Mouse (Mus musculus) regulatory T cell (primary cell): ENCODE results near the gene Ddr2.
"Not testable (repeated sequence)": the region's sequence is repeated elsewhere in the genome, so short reads cannot be mapped to it uniquely, and the experiment has no call there.

Experiments used
- in situ Hi-C: fragments of 300-600 bp; cut with MboI, MseI; formaldehyde crosslinking; loops from one replicate; pipeline ENCODE4 v1.15.1; 2025; ENCODE audit warnings: high pct_unique_total_duplicates

The Ddr2 gene

DNA sequence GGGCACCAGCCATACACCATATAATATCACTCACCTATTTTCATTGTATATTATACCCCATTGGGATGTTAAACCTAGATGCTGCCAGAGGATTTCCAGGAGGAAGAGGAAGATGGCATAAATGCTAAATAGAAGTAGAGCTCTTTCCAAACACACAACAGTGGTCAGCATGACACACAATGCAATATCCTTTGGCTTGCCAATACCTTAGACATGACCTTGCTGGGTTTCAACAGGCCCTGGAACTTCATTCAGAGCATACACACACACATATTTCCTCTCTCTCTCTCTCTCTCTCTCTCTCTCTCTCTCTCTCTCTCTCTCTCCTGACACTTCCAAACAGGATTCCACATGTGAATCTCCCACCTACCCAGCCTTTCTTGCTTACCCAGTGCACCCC is 66.8 kb downstream of the Ddr2 start:
- in situ Hi-C loops: loop anchor here (5.0 kb wide), 1 partner anchor 69 kb away; the partner anchor contains the start of gene Ddr2

DNA sequence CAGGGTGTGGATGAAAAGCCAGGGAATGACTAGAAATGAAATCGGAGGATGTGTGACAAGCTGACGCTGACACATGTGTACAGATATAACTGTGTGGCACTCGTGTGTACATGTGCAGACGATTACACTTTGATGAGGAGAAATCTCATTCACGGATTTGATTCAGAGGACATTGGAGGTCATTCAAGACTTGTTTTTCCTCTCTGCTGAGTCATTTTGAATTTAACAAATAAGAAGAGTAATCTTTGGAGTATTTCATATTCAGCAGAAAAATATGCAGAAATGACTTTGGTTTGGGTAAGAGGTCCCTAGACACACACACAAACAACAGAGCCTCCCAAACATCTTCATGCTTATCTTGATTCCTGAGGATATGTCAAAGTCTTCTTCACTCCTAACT is 67.6 kb downstream of the Ddr2 start:
- in situ Hi-C loops: loop anchor here (5.0 kb wide), 1 partner anchor 69 kb away; the partner anchor contains the start of gene Ddr2

DNA sequence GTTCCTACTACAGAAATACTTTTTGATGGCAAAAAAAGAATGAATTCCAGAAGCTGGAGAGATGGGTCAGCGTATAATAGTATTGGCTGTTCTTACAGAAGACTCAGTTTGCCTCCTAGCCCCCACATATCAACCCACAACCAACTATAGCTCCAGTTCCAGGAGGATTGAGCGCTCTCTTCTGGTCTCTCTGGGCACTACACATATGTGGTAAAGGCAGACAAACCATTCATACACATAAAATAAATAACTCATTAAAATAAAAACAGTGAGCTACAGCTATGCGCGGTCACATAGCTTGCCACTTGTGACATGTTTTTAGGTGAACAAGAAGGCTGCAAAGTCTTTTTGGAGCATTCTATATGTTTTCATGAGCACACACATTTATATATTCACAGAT is 71.2 kb downstream of the Ddr2 start:
- in situ Hi-C loops: no loop called here

DNA sequence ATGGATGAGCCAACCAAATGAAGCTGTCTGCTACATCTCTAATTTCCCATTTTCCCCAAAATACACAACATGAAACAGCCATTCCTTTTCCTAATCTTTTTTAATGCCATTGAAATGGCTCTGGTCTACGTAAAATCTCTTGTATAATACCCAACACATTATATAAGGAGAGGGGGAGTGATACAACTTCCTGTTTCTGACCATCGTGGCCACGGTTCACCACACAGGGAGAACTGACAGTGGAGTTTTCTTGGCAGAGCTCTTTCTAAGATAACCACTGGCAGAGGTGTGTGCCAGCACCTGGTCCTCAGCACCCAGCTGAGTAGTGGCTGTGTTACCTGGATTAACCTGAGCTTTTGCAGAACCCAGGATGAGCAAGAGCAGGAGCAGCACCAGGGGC is 75.0 kb downstream of the Ddr2 start:
- in situ Hi-C loops: no loop called here

DNA sequence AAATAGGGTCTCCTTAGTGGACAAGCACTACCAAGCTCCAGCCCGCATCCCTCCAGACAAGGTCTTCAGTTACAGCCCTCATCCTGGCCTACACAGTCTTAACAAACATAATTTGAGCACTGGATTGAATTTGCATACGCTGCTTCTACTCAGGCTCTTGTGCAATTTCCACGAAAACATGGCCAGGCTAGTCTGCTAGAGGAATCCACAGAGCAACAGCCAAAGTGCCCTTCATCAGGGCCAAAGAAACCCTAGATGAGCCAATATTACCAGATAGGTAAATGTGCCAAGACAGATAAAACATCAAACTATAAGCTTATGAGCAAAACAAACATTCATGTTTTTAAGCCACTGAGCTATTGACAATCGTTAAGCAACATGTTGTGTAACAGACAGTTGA is 75.6 kb downstream of the Ddr2 start:
- in situ Hi-C loops: no loop called here

DNA sequence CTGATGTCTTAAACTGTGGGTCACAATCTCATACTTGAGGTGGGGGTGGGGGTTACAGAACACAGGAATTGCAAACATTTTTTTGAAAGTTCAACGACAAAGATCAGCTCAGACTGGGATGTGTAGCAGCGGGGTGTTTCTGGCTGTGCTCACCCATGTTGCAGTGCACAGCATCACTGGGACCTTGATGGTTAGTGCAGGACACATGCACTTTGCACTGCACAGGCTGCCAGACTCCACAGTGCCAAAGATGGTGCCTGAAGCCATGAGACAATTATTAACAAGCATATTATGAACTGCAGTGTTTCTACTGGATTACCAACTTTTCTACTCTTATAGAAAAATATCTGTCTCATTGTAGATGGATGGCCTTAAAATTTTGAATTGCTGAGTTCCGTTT is 78.9 kb downstream of the Ddr2 start:
- in situ Hi-C loops: no loop called here

DNA sequence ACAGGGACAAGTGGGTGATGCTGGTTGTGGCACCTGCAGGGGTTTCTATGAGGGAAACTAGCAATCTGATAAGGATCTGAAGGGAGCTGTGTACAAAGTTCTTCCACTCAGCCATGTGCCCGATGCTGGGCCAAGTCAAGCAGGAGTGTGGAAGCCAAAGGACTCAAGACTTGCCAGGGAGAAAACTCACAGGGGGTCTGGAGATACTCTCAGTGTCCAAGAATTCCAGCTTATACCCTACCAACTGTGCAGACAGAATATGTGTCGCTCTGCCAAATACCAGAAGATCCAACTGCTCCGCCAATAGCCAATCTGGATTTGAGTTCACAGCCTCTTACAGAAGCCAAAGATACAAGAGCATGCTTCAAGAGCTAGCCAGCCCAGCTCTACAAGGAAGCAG is 95.8 kb downstream of the Ddr2 start:
- in situ Hi-C loops: no loop called here

DNA sequence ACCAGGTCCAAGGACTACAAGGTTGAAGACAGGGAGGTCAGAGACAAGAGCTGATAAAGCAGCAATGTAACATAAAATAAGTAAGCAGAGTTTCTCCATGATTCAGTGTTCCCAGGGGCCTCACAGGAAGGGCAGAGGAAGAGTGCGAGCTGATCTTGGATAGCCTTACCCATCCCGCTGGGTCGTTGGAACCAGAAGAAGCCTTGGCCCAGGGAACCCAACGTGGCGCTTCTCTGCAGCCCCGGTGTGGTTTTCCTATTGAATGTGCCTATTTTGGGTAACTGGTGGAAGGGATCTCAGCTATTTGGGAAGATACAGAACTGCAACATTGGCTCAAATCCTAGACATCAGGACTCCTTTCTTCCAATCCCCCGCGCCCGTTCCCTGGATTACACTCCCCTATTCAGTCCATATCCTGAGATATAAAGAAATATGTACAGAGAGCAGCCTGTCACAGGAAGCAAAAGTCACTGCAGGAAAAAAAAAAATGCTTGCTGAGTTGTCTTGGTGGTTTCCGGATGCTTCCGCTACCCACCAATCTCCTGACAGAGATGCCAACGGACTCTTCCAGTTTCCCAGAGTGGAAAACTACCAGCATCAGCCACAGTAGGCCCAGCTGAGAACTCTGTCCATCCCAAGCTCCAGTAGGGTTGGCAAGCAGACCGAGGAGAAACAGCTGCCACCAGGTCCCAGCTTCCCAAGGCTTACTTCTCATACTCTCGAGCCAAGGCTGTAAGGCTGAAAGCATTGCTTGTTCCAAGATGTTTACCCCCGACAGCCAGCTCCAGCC is 99.7 kb downstream of the Ddr2 start:
- in situ Hi-C loops: no loop called here

DNA sequence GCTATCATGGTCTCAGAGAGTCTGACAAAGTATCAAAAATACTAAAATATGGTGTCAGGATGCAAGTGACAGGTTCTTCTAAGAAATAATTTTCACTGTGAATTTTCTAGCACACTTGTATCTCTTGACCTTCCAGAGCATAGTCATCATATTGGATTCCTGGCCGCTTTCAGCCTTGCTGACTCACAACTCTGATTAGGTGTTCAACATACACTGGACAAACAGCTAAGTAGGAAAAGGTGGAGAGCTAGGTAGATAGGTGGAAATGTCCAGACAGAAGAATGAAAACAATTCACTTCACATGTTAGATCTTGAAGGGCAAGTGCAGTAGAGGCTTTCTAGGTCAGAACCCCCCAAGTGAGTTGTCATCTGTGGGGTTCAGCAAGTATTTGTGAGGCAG is 101.3 kb downstream of the Ddr2 start:
- in situ Hi-C loops: no loop called here

DNA sequence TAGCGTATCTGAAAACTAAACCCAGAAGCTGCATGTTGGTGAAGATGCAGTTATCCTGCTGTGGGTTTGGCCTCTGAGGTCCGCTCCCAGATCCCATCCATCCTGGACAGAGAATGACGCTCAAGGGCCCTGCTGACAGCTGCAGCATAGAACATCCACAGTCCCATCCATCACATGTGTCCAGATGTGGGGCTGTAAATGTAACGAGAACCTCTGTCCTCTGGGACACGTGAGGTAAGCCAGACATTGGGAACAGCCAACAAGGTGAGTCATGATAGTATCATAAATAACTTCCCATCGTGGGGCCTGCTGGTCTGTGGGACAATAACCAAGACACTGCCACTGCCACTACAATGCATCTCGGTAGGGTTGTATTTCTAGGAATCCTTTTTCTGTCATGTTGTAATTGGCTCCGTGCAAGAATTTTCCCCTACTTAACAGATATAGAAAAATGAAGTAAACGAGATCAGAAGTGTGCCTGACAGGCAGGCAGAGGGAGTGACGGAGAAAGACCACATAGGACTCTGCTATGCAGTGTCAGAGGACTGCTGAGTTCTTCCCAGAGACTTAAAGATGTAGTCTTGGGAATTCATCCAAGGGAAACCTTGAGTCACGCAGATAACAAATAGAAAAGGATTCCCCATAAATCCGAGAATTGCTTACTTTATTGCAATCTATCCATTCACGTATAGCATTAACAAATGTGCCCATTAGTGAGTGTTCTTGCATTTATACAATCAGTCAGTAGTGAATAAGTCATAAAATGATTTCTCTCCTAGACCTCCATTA is 101.9 kb downstream of the Ddr2 start:
- in situ Hi-C loops: no loop called here

DNA sequence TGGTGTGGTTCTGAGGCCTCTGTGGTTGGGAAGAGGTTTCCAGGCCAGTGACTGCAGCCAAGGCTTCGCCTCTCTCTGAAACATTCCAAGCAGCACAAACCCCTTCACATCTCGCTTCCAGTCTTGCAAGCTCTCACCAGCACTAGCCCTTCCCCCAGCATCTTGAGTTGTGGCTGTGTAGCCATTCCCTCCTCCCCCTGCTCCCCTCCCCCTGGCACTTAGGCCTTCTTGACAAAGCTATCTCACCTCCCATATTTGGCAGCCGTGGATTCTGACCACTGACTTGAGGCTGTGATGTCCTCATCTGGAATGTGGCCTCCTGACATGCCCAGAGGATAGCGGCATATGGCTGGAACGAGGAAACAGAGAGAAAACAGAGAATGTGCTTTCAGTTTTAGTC is 104.0 kb downstream of the Ddr2 start:
- in situ Hi-C loops: no loop called here

DNA sequence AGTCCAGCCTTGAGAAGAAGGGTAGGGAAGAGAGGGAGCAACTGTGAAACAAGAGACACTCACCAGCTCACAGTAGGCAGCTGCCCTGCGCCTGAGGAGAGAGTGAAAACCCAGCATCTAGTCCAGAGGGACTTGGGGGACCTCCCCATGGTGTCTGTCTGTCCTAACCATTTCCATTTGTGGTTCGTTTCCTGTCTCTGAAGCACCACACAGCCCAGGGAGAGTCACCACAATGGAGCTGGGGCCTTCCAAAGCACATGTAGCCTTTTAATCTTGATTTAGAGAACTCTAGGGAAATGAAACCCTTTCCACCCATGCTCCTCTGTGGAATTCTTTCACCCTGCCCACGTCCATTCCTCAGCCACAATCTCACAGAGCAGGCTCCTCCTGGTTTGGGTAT is 105.3 kb downstream of the Ddr2 start:
- in situ Hi-C loops: no loop called here

DNA sequence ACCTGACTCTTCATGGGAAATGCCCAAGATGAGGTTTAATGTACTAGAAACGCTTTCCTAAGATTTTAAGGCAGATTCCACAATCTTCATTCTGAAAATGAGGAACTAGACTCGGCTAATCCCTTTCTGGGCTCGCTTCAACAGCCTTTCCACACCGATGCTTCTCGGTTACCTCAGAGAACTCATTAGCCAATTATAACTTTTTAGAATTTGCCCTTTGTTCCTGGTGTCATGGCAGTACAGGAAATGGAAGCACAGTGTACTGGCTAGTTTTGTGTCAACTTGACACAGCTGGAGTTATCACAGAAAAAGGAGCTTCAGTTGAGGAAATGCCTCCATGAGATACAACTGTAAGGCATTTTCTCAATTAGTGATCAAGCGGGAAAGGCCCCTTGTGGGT is 116.7 kb downstream of the Ddr2 start:
- in situ Hi-C loops: not testable (repeated sequence)

DNA sequence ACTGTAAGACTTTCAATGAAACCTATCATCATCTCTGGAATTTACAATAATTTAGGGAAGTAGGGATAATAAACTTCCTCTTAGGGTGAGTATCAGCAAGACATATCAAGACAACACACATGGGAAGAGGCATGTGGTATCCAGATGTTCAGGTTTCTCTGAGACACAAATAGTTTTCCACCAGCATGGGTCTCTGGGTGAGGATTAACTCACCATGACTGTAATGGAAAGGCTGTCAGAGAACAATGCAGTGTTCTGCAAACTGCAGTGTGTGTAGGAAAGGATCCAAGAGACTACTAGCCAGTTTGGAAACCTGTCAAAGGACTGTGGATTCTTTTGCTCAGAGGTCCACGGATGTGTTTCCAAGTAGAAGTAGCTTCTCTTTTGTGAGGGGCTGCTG is 124.4 kb downstream of the Ddr2 start:
- in situ Hi-C loops: no loop called here

DNA sequence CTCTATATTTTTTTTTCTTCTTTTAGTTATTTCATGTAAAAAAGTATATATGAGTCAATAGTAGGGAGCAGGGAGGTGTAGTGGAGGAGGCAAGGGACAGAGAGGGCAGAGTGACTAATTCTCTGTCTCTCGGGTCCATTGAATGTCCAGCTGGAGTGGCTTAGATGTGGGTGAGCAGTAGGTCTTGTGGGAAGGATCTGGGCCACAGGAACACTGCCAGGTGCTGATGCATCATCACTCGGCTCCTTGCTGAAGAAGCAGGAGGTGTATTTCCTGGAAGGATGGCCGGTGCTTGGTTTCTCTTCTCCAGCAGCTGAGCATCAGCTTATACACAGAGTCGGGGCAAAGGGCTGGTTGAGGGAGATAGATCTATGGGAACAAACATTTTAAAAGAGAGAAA is 132.9 kb downstream of the Ddr2 start:
- in situ Hi-C loops: no loop called here

DNA sequence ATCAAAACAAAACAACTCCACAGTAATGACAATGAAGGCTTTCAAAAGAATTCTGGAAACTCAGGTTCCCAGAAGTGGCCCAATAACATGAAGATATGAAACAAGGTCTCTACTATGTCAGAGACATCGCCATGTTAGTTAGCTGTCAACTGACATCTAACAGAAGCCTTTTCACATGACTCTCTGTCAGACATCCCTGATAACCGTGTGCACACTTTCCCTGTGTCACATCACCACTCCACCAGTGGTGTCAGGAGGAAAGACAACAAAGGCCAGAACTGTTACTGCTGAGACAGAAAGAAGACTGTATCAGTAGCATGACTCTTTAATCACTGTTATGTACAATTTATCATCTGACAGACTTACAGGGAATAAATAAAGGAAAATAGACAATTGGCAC is 138.6 kb downstream of the Ddr2 start:
- in situ Hi-C loops: no loop called here

DNA sequence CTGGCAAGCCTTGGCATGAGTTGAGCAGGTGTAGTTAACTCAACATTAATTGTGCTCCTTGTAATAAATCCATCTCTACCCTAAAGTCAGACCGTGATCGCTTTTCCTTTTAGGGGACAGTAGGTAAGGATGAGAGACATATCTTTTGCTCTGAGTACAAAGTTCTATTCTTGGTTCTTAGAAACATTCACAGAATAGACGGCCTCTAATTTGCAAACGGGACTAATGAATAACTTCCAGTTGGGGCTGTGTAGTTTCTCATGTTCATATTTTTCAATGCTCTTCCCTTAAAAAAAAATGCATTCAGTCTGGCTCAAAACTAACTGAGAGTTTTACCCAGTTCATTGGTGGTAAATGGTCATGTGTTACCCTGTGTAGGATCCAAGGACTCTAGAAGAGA is 139.6 kb downstream of the Ddr2 start:
- in situ Hi-C loops: no loop called here

DNA sequence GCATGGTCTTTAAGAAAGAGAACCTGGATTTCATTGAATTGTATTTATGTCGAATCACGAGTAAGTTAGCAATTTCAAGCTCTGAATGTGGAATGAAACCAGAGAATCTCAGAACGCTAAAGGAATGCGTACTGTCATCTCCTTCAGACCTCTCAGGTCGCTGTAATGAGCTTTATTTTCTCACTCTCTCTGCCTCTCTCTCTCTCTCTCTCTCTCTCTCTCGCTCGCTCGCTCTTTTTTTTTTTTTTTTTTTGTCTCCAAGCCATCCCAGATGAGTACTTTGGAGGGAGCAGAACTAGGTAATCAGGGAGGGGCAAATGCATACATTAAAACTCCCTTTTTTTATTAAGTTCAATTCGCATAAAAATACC is 141.1 kb downstream of the Ddr2 start:
- in situ Hi-C loops: no loop called here

DNA sequence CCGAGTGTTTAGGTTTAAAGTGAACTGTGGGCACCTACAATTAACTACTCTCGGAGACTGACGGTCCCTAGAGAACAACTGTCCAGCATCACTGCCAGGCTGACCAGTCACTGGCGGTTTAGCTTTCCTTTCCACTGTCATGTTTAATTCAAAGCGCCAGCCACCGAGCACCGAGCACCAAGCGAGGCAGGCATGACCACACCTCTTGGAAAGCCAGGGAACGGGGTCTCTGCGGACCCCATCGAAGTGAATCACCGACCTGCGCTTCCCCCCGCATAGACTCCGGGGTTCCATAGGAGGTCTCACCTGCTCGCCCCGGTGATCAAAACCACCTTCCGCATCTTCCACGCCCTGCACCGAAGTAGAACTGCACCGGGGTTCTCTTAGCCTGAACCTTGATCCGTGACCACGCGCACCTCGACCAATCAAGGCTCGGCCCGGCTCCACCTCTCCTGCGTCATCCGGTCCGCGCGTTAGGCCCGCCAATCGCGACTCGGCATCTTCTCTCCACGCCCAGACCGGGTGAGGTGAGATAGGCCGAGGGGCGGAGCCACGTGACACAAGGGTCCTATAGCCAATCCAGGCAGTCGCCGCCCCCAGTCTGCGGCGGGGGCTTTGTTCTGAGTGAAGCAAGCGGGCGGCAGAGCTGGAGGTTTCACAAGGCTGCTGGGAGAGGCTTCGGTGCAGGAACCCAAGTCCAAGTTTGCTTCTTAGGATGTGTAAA is 141.6 kb downstream of the Ddr2 start, which contains the start of gene Hsd17b7:
TSS of gene Hsd17b7 (minus strand) at position 450 of the 724 bp plus-strand sequence.
- in situ Hi-C loops: no loop called here

DNA sequence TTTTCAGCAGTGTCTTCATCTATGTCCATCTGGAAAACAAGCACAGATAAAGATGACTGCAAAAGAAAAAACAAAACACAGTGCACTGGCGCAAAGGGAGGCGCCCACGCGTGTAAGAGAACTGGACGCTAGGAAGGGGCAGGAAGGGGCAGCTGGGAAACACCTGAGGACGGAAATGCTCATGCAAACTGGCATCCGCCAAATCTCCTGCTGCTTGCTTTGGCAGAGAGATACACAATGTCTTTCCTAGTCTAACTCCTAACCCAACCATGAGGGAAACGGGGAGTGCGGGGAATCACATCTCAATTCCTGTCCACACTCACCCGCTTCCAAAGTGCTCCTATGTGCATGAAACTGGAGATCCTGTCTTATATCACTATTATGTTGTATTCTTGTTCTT is 157.5 kb downstream of the Ddr2 start:
- in situ Hi-C loops: loop anchor here (5.0 to 10.0 kb wide), 2 partner anchors 189 to 1252 kb away; no protein-coding TSS in a partner anchor

DNA sequence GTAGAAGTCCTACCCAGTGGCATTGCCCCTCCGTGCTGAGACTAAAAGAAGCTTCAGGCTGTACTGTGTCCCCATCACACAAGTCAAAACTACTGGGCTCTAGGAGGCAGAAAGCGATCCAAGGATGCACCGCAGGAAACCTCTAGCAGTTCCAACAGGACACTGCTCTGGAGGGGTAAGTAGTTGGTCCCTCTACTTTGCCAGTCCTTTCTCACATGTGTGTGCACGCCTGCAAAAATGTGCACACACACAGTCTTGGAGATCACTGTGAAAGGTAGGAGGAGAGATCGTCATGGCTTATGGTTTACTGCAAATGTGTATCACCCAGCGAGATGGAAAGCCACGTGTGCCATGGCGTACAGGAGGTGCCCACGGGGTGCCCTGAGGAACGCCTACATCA is 157.9 kb downstream of the Ddr2 start:
- in situ Hi-C loops: loop anchor here (5.0 to 10.0 kb wide), 2 partner anchors 190 to 1252 kb away; no protein-coding TSS in a partner anchor

DNA sequence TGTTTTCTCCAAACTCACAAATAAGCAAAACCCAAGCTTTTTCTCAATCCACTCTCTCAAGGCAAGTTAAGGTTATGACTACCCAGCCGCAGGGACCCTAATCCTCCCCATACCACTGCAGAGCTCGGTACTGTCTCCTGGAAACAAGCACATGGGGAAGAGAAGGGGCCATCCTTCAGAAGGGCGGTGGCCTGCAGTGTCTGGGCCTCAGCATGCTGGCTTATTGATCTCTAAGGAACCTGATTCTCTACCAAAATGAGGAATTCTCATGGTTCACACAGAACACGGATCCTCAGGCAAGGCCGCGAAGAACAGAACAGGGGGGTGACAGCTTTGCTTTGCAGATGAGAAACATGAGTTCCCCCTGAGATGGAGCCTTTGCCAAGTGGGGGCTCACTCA is 159.0 kb downstream of the Ddr2 start:
- in situ Hi-C loops: loop anchor here (5.0 to 10.0 kb wide), 2 partner anchors 191 to 1253 kb away; no protein-coding TSS in a partner anchor
